Mouse (Mus musculus): ENCODE results near the gene Olfr1053. TPM values are rescaled to one million over a fixed set of nuclear protein-coding genes. Genes with fewer than 3 reads are reported as not detected.
"Not testable (repeated sequence)": the region's sequence is repeated elsewhere in the genome, so short reads cannot be mapped to it uniquely, and the experiment has no call there.

Gene Olfr1053
- not detected for total RNA-seq (2021)

DNA sequence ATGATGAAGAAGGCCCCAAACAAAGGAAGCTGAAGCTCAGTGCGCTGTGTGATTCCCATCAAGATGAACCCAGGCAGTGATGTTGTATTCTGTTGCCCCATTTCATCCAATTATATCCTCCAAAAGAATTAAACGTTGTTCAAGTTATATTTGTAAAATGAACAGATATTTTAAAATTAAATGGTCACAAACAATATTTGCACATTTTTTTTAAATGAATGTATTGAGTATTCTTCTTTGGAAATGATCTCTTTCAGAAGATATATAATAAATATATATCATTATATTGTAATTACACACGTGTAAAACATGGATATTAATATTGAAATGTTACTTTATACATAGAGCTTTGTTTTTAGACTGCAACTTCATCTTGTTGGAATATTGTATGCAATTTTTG is at the start of gene Olfr1053:
Gene Olfr1053, minus strand, starts transcription at position 101 of the 400 bp plus-strand sequence.
- intact Hi-C loops (cut with DNase I), result no loop called here

DNA sequence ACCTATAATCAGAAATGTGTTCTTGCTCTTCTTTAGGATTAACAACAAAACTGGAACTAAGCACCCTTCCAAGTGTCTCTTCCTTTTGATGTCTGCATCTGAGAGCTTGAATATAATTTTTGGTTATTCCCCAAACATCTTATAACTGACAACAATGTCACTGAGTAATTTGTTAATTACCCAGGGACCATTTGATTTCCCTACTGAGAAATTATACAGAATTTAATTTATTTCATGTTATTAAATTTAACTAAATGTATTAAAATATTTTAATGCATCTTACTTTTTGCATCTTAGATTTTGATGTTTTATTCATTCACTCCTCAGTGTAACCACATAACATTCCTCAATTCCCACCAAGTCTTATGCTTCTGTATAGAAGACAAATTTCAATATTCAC is 47.3 kb upstream of the Olfr1053 start, which contains the start of gene Olfr1056:
Gene Olfr1056, minus strand, starts transcription at position 101 of the 400 bp plus-strand sequence.
- no peak for DNase-seq
- intact Hi-C loops (cut with DNase I), result no loop called here

More for the DNA sequence above, at the start of gene Olfr1053:
- no peak for DNase-seq

DNA sequence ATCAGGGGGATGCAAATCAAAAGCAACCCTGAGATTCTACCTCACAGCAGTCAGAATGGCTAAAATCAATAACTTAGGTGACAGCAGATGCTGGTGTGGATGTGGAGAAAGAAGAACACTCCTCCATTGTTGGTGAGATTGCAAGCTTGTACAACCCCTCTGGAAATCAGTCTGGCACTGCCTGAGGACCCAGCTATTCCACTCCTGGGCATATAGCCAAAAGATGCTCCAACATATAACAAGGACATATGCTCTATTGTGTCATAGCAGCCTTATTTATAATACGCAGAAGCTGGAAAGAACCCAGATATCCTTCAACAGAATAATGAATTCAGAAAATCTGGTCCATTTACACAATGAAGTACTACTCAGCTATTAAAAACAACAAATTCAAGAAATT is 36.7 kb upstream of the Olfr1053 start:
- intact Hi-C loops (cut with DNase I); DNase-seq: not testable (repeated sequence)

DNA sequence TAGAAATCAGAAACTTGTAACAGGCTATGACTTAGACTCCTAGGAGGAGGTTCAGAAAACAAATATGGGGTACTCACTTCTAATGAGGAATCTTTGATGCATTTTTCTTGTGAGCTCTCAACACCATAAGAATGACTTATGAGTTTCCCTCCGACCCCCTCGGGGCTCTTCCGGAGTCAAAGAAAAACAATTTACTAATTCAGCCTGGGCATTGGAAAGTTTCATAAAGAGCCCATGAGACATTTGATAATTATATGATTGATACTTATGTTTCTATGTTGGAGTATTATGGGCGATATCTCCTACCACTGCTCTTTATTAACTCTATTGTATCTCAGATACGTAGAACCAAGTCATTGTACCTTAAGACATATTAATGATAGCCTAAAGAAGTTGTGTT is 35.1 kb upstream of the Olfr1053 start, which contains the start of gene Olfr1055:
Gene Olfr1055, minus strand, starts transcription at position 101 of the 400 bp plus-strand sequence.
- no peak for DNase-seq
- intact Hi-C loops (cut with DNase I), result no loop called here

DNA sequence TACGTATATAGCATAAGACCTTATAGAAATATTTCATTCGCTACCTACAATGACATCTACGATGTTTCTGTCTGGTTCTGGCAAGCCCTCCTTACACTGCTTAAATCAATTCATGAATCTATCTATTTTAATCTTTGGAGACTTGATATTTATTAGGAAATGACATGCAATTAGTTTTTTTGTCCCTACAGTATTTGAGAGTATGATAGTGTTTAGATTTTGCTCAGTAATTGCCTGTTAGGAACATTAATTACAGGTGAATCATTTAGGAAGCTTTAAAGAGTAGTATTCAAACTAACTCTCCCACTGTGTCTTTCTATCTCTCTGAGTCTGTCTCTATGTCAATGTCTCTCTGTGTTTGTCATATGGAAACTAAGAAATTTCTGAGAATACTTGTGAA is 20.2 kb upstream of the Olfr1053 start, which contains the start of gene Olfr1054:
Gene Olfr1054, minus strand, starts transcription at position 101 of the 400 bp plus-strand sequence.
- intact Hi-C loops (cut with DNase I), result no loop called here
- no peak for DNase-seq

DNA sequence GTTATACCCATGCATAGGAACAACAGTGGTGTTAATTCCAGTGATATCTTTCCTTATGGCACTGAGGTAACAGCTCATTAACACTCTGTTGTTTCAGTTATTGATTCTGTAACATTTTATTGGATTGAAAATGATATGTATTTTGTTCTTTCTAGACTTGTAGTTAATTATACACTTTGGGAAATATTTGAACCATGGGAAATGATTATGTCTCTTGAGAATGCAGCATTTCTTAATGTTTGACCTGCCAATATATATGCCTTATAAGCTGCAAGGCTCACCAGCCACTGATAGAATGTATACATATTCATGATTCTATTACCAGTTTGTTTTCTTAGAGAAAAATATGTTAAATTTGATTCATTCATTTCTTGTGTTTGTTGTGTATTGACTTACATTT is 22.9 kb downstream of the Olfr1053 start, which contains the start of gene Olfr1052:
Gene Olfr1052, plus strand, starts transcription at position 301 of the 400 bp plus-strand sequence.
- DNase-seq, result no peak
- intact Hi-C loops (cut with DNase I), result no loop called here

DNA sequence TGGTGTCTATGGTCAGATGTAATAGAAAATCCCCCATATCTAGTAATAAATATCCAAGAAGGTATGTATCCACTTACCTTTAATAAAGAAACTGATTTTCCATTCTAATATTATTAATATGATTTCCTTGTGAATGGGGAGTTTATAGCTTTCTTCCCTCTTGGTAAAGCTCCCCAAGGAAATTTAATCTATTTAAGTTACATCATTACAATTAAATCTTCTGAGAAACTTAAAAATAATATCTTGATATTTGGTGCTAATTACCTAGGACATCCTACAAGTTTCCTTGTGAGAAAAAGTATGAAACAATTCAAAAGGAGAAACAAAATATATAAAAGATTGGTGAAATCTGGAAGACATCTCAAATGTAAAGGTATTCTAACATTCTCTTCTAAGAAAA is 36.1 kb downstream of the Olfr1053 start, which contains the start of gene Olfr1051:
Gene Olfr1051, minus strand, starts transcription at position 101 of the 400 bp plus-strand sequence.
- DNase-seq; intact Hi-C loops (cut with DNase I): not testable (repeated sequence)

Other genes with a start within 250 kb of the Olfr1053 start
- gene Olfr1036, start 241.3 kb downstream of the Olfr1053 start, total RNA-seq (2021), result not detected
- not detected for gene Olfr1037, start 227.9 kb downstream of the Olfr1053 start, total RNA-seq (2021)
- gene Olfr1039, start 179.4 kb downstream of the Olfr1053 start, total RNA-seq (2021), result not detected
- not detected for gene Olfr1040, start 168.6 kb downstream of the Olfr1053 start, total RNA-seq (2021)
- gene Olfr1042, start 153.4 kb downstream of the Olfr1053 start, total RNA-seq (2021), result not detected
- gene Olfr1043, start 147.8 kb downstream of the Olfr1053 start, total RNA-seq (2021), result not detected
- gene Olfr1044, start 137.5 kb downstream of the Olfr1053 start, total RNA-seq (2021), result not detected
- not detected for gene Olfr52, start 129.6 kb downstream of the Olfr1053 start, total RNA-seq (2021)
- not detected for gene Olfr1045, start 112.3 kb downstream of the Olfr1053 start, total RNA-seq (2021)
- not detected for gene Olfr1046, start 96.0 kb downstream of the Olfr1053 start, total RNA-seq (2021)
- gene Olfr1047, start 83.9 kb downstream of the Olfr1053 start, total RNA-seq (2021), result not detected
- gene Olfr1048, start 75.0 kb downstream of the Olfr1053 start, total RNA-seq (2021), result not detected
- gene Olfr1049, start 57.0 kb downstream of the Olfr1053 start, total RNA-seq (2021), result not detected
- gene Olfr1051, start 36.2 kb downstream of the Olfr1053 start, total RNA-seq (2021), result not detected
- gene Olfr1052, start 22.8 kb downstream of the Olfr1053 start, total RNA-seq (2021), result not detected
- gene Olfr1054, start 20.1 kb upstream of the Olfr1053 start, total RNA-seq (2021), result not detected
- not detected for gene Olfr1055, start 35.0 kb upstream of the Olfr1053 start, total RNA-seq (2021)
- not detected for gene Olfr1056, start 47.2 kb upstream of the Olfr1053 start, total RNA-seq (2021)
- gene Olfr1057, start 63.1 kb upstream of the Olfr1053 start, total RNA-seq (2021), result not detected
- gene Olfr1058, start 73.3 kb upstream of the Olfr1053 start, total RNA-seq (2021), result not detected
- not detected for gene Olfr1061, start 98.8 kb upstream of the Olfr1053 start, total RNA-seq (2021)
- gene Olfr1062, start 111.5 kb upstream of the Olfr1053 start, total RNA-seq (2021), result not detected
- gene Olfr1065, start 135.3 kb upstream of the Olfr1053 start, total RNA-seq (2021), result not detected
- not detected for gene Olfr1066, start 141.0 kb upstream of the Olfr1053 start, total RNA-seq (2021)
- not detected for gene Olfr228, start 172.1 kb upstream of the Olfr1053 start, total RNA-seq (2021)
- gene Olfr1076, start 193.2 kb upstream of the Olfr1053 start, total RNA-seq (2021), result not detected
- not detected for gene Olfr1079, start 227.2 kb upstream of the Olfr1053 start, total RNA-seq (2021)
- gene Olfr1080, start 243.0 kb upstream of the Olfr1053 start, total RNA-seq (2021), result not detected